Mouse (Mus musculus) adipose tissue, adult 10 weeks (tissue): ENCODE measurements around the gene Dnajb14. TPM values are rescaled to one million over a fixed set of nuclear protein-coding genes. Genes with fewer than 3 reads are reported as not detected.

Experiments used
- polyA plus RNA-seq: library from polyadenylated mRNA; stranded (reverse); fragments of 350-450 nt; fragmentation: Illumina TruSeq; extraction: RNeasy Lipid Tissue Mini Kit (QIAGEN cat#74804); gene quantifications from one replicate; pipeline ENCODE4 v1.2.3, GENCODE M21; 2014; ENCODE audit warnings: low read depth, low replicate concordance

The Dnajb14 gene
- polyA plus RNA-seq = 16.2 TPM

GRCm38 (mm10) chr3:137867437-137868093 lies at the start of gene Dnajb14:
Gene Dnajb14 (plus strand): TSS chr3:137867675.

GRCm38 (mm10) chr3:137864124-137864987 lies 3.1 kb upstream of the Dnajb14 start, which contains the start of gene H2afz:
Gene H2afz (plus strand): TSS chr3:137864487.

GRCm38 (mm10) chr3:137918172-137918931 lies 50.9 kb downstream of the Dnajb14 start, which contains the start of gene Lamtor3:
Gene Lamtor3 (plus strand): TSS chr3:137918506.

Other genes starting within 250 kb of the Dnajb14 start
- gene Ddit4l, start 246.1 kb upstream of the Dnajb14 start, polyA plus RNA-seq = 136 TPM
- gene Gm21962, start 196.2 kb upstream of the Dnajb14 start, polyA plus RNA-seq = not detected
- gene H2afz, start 3.2 kb upstream of the Dnajb14 start, polyA plus RNA-seq = 191 TPM
- 54.5 TPM for gene Lamtor3, start 50.8 kb downstream of the Dnajb14 start, polyA plus RNA-seq
- gene Dapp1, start 113.9 kb downstream of the Dnajb14 start, polyA plus RNA-seq = 6.3 TPM
- 0.06 TPM for gene 1110002E22Rik, start 197.4 kb downstream of the Dnajb14 start, polyA plus RNA-seq
- gene Gm5105, start 199.7 kb downstream of the Dnajb14 start, polyA plus RNA-seq = not detected